Mouse (Mus musculus): ENCODE data around the gene Gpatch4. TPM values are rescaled to one million over a fixed set of nuclear protein-coding genes. Genes with fewer than 3 reads are reported as not detected.

Gpatch4 gene
- total RNA-seq, 2 experiments from 2014 or later = 17.5 to 19.1 TPM

DNA sequence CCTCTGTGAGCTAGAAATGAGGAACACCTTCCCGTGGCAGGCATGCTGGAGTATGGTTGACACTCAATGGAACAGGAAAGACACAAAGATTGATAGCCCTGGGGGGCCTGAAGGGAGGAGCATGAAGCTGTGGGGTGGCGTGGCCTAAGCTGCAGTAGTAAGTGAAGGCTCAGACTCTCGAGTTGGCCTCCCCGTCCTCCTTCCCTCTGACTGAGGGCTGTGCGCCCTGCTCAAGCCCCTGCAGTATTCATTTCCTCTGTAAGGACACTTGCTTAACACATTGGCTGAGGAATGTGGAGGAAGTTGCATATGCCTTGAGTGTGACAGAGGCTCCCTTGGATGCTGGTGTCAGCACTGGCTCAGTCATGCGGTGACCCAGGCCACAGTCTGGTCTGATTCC, 59.7 kb downstream of the Gpatch4 start:
- no peak for TF ChIP-seq CTCF (IDR thresholded peaks at IDR 0.05)
- intact Hi-C loops (cut with DNase I) = no loop called here
- no peak for DNase-seq (ENCODE audit: extremely low spot score in 1 of 2, low spot score in 2 of 2)
- Histone ChIP-seq H3K4me3 (no peak overlapping the region), H3K27ac (no peak overlapping the region)

Other genes starting within 250 kb of the Gpatch4 start
- gene Ntrk1, start 247.9 kb upstream of the Gpatch4 start, total RNA-seq (2021) = under 1 TPM; 0.14 to 0.47 TPM
- under 1 TPM; 0.54 to 0.72 TPM for gene Insrr, start 246.2 kb upstream of the Gpatch4 start, total RNA-seq (2021)
- gene Pear1, start 218.8 kb upstream of the Gpatch4 start, total RNA-seq (2021) = 1 to 10 TPM; 7.8 to 7.9 TPM
- gene Sh2d2a, start 196.4 kb upstream of the Gpatch4 start, total RNA-seq (2021) = not detected
- 10 to 100 TPM; 58.3 to 60.6 TPM for gene Prcc, start 157.5 kb upstream of the Gpatch4 start, total RNA-seq (2021)
- gene Hdgf, start 136.8 kb upstream of the Gpatch4 start, total RNA-seq (2021) = 100 to 1,000 TPM; 148 to 151 TPM
- gene Mrpl24, start 123.6 kb upstream of the Gpatch4 start, total RNA-seq (2021) = 10 to 100 TPM; 52.6 to 55.1 TPM
- gene Isg20l2, start 112.8 kb upstream of the Gpatch4 start, total RNA-seq (2021) = 10 to 100 TPM; 15.1 to 15.6 TPM
- gene Rrnad1, start 112.4 kb upstream of the Gpatch4 start, total RNA-seq (2021) = 10 to 100 TPM; 22.9 to 24.7 TPM
- gene Crabp2, start 94.4 kb upstream of the Gpatch4 start, total RNA-seq (2021) = 1 to 10 TPM; 4.5 to 8.2 TPM
- gene Nes, start 72.0 kb upstream of the Gpatch4 start, total RNA-seq (2021) = 1 to 10 TPM; 5.7 to 6.2 TPM
- 100 to 1,000 TPM; 241 to 256 TPM for gene Bcan, start 42.9 kb upstream of the Gpatch4 start, total RNA-seq (2021)
- 10 to 100 TPM; 11.3 to 13.5 TPM for gene Hapln2, start 15.5 kb upstream of the Gpatch4 start, total RNA-seq (2021)
- 10 to 100 TPM; 64.3 to 66.6 TPM for gene Naxe, start 15.4 kb downstream of the Gpatch4 start, total RNA-seq (2021)
- not detected for gene Ttc24, start 35.2 kb downstream of the Gpatch4 start, total RNA-seq (2021)
- under 1 TPM; 0.21 to 0.41 TPM for gene Iqgap3, start 38.9 kb downstream of the Gpatch4 start, total RNA-seq (2021)
- 100 to 1,000 TPM; 223 to 225 TPM for gene Mef2d, start 99.3 kb downstream of the Gpatch4 start, total RNA-seq (2021)
- gene Rhbg, start 211.6 kb downstream of the Gpatch4 start, total RNA-seq (2021) = not detected
- gene Gm38392, start 244.1 kb downstream of the Gpatch4 start, total RNA-seq (2021) = under 1 TPM in 1 of 2 experiments, not detected in 1; 0.59 TPM